Mouse (Mus musculus) bone marrow macrophage, adult 2 months (primary cell): ENCODE results near the gene Gm5460.

Experiments used
- CTCF ChIP-seq: IDR thresholded peaks from 2 replicates; pipeline ENCODE4 v1.5.1; 2012; ENCODE audit warnings: low read depth, mild to moderate bottlenecking, low read length, moderate library complexity
- POLR2A ChIP-seq: IDR thresholded peaks from 2 replicates; pipeline ENCODE4 v1.6.1; 2012; ENCODE audit warnings: mild to moderate bottlenecking, low read depth, low read length, borderline replicate concordance

GRCm38 (mm10) chr14:33997427-33997826 lies 19.1 kb upstream of the Gm5460 start:
- TF ChIP-seq CTCF (no peak), POLR2A (no peak)
